Mouse (Mus musculus) hematopoietic stem cell, adult 5-6 weeks (primary cell): ENCODE results near the gene Psma6. TPM values are rescaled to one million over a fixed set of nuclear protein-coding genes. Genes with fewer than 3 reads are reported as not detected.
"Not testable (repeated sequence)": the region's sequence is repeated elsewhere in the genome, so short reads cannot be mapped to it uniquely, and the experiment has no call there.

ENCODE experiments used
- ATAC-seq, 2 experiments: fragments of 125-278 bp in 1 of 2; replicated peaks in 1 of 2; 2 replicates each; pipeline ENCODE4 v1.8.0; 2016 to 2017; ENCODE audit warnings: inconsistent platforms in 2 of 2, mild to moderate bottlenecking in 2 of 2, moderate number of reproducible peaks in 2 of 2, low read depth in 1 of 2, moderate TSS enrichment in 1 of 2; ENCODE audit not compliant: low FRiP score in 2 of 2, poor library complexity in 2 of 2, severe bottlenecking in 2 of 2, insufficient read depth in 1 of 2, low TSS enrichment in 1 of 2
- total RNA-seq: library from RNA; stranded (forward); fragments of 172-1452, 232-1000 nt; gene quantifications from 2 replicates; pipeline ENCODE4 v1.2.3, GENCODE M21; 2017

Gene Psma6
- total RNA-seq, 1 experiment from 2014 or later: 263 TPM

GRCm38 (mm10) chr12:55387788-55388465 is 3.9 kb downstream of the Psma6 start:
- no peak for ATAC-seq

- ATAC-seq: peak; percentile 33 to 46; a peak in 2 of 4 replicates
Measured at GRCm38 (mm10) chr12:55388478-55388877, 4.5 kb downstream of the Psma6 start.

GRCm38 (mm10) chr12:55389132-55390081 is 5.4 kb downstream of the Psma6 start:
- ATAC-seq: peak; percentile 83 to 85

- ATAC-seq: no peak
Measured at GRCm38 (mm10) chr12:55392120-55392519, 8.1 kb downstream of the Psma6 start.

GRCm38 (mm10) chr12:55392733-55393577 is 8.9 kb downstream of the Psma6 start:
- ATAC-seq: no peak

GRCm38 (mm10) chr12:55395601-55396000 is 11.6 kb downstream of the Psma6 start:
- ATAC-seq: not testable (repeated sequence)

GRCm38 (mm10) chr12:55396536-55396935 is 12.5 kb downstream of the Psma6 start:
- ATAC-seq: no peak

GRCm38 (mm10) chr12:55397544-55398239 is 13.7 kb downstream of the Psma6 start:
- ATAC-seq: no peak

- ATAC-seq: peak; percentile 96 to 98
Measured at GRCm38 (mm10) chr12:55398240-55399127, 14.5 kb downstream of the Psma6 start.

- no peak; a peak in 1 of 4 replicates for ATAC-seq
Measured at GRCm38 (mm10) chr12:55399128-55399677, 15.2 kb downstream of the Psma6 start.

GRCm38 (mm10) chr12:55407888-55408287 is 23.9 kb downstream of the Psma6 start:
- no peak for ATAC-seq

- no peak for ATAC-seq
Measured at GRCm38 (mm10) chr12:55415255-55415654, 31.2 kb downstream of the Psma6 start.

GRCm38 (mm10) chr12:55415762-55416161 is 31.7 kb downstream of the Psma6 start:
- no peak for ATAC-seq

- ATAC-seq: no peak
Measured at GRCm38 (mm10) chr12:55420220-55420619, 36.2 kb downstream of the Psma6 start.

- ATAC-seq: peak; percentile 56 to 71; a peak in 3 of 4 replicates
Measured at GRCm38 (mm10) chr12:55422057-55422456, 38.0 kb downstream of the Psma6 start.

GRCm38 (mm10) chr12:55426300-55426699 is 42.3 kb downstream of the Psma6 start:
- no peak for ATAC-seq
